Mouse (Mus musculus) Muller cell, postnatal 12 days (primary cell): Measurements from ENCODE around the gene Bcl2a1b.
"Not testable (repeated sequence)": the region's sequence is repeated elsewhere in the genome, so short reads cannot be mapped to it uniquely, and the experiment has no call there.

ENCODE experiments used
- DNase-seq: peaks from one replicate; pipeline ENCODE4 v3.0.0-alpha.2; 2015; ENCODE audit errors: inconsistent ontology term

Bcl2a1b gene

DNA sequence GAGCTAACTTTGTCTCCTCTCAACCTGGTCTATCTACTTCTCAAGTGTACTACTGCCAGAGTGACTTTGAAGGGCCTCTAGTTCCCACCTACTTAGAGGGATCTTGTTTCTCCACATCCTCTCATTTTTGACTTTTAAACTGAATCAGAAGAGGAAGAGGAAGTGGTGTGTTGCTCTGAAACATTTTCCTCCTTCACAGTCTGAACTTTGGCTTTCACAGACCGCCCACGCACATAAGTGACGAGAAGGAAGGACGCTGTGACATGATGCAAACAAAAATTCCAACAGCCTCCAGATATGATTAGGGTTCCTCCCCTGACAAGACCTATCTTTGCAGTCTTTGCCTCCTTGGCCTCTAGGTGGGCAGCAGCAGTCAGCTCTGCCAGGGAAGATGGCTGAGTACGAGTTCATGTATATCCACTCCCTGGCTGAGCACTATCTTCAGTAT, at the start of gene Bcl2a1b, which contains the start of gene Gm29094:
TSS of gene Bcl2a1b (plus strand) at position 241 of the 448 bp plus-strand sequence.
TSS of gene Gm29094 (plus strand) at position 411 of the 448 bp plus-strand sequence.
- not testable (repeated sequence) for DNase-seq

DNA sequence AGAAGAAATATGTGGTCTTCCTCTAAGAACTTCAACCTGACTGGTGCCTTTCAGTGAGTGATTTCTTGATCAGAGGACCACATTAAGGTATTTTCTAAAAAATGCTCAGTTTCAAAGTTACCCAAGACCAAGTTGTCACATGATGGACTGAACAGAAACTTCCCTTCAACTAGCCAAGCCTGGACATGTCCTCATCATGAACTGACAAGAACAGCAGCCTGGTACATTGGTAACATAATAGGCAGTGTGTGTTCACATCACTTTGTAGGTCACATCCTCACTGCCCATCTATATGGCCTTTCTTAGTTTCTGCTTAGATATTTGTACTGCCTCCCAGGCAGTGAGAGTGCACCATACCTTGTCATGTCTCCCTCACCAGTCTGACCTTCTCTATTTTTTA, 26.5 kb upstream of the Bcl2a1b start:
- not testable (repeated sequence) for DNase-seq

DNA sequence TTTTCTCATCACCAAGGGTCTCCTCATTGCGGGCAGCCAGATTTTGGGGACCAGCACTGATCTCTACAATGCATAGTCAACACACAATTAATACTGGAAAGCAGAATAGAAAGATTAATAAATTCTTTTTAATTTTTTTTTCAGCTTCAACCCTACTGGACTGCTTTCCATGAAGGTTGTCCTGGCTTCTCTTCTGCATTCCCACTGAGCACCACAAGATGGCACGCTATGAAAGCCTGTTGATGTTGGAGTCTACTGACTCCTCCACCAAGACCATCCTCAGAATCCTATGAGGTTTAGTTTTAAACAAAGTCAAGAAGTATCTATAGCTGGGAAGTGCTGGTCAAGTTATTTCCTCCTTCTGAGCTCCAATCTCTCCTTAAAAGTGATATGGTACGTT, 20.2 kb upstream of the Bcl2a1b start:
- DNase-seq = peak; percentile 1

- DNase-seq = not testable (repeated sequence)
These were observed 19.5 kb upstream of the Bcl2a1b start for GRCm38 (mm10) chr9:89179469-89179868.

- DNase-seq = not testable (repeated sequence)
These were observed 12.0 kb upstream of the Bcl2a1b start for GRCm38 (mm10) chr9:89187006-89187405.

GRCm38 (mm10) chr9:89195483-89195882, 3.5 kb upstream of the Bcl2a1b start:
- not testable (repeated sequence) for DNase-seq

GRCm38 (mm10) chr9:89197509-89197908, 1.5 kb upstream of the Bcl2a1b start:
- DNase-seq = not testable (repeated sequence)

DNA sequence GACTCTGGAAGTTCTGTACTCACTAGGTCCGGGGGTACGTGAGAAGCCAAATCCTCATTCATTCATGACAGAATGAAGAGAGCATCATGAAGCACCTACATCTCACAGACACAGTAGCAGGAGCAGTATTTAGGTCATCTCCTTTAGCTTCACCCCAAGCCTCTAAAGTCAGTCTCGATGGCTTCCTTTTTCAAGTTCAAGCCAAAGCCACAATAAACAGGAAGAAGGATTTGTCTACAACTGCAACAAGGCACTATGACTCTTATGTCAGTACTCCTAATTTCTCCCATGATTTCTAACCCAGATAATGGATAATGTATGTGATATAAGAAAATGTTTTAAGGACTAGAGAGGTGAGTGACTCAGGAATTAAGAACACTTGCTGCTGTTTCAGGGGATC, 660 bp upstream of the Bcl2a1b start:
- DNase-seq = not testable (repeated sequence)

- not testable (repeated sequence) for DNase-seq
These were observed 3.2 kb downstream of the Bcl2a1b start for GRCm38 (mm10) chr9:89202256-89202655.

DNA sequence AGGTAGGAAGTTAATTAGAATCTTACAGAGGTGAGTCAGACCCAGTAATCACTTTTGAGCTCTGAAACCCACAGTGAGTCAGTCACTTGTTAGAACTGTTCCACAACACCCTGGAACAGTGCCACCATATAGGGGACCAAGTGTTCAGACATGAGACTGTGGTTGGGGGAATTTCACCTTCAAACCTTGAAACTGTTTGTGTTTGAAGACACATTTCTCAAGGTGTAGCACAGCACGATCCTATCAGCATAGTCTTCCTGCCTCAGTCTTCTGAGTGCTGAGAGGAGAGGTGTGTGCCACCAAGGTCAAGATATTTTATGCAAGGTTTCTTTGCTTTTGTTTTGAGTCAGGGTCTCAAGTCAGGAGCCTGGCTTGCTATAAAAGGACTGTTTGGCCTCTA, 9.9 kb downstream of the Bcl2a1b start:
- DNase-seq = not testable (repeated sequence)

DNA sequence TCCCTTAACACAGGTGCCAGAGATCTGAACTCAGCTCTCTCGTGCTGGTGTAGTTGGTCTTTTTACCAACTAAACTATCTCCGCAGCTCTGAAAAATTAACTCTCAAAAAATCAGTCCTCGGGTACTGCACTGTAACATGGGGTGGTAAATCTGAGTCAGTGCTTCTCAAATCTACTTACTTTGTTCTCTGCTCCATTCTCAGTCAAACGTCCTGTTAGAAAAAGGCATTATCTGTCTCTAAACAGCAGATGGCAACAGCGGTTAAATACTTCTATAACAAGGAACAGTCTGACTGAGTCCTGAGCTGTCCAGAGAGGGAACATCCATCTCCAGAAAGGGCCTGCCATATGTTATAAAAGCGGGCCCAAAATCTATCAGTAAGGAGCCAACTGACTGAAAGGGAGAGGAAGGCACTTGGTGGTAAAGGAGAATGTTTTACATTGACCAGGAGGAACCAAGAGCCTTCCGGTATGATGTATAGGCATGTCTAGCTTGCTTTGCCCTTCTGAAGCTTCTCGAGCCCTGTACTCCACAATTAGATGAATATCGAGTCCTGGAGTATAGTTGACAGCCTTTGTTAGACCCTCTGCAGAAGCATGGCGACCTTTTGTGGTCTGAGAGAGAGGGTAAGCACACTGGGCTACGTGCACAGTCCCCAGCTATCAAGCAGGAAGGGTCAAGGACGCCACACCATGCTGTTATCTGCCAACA, 11.5 kb downstream of the Bcl2a1b start, which contains the start of gene Mthfs:
TSS of gene Mthfs (plus strand) at position 324 of the 712 bp plus-strand sequence.
- DNase-seq = not testable (repeated sequence)

- not testable (repeated sequence) for DNase-seq
These were observed 12.3 kb downstream of the Bcl2a1b start for GRCm38 (mm10) chr9:89211065-89211858.

DNA sequence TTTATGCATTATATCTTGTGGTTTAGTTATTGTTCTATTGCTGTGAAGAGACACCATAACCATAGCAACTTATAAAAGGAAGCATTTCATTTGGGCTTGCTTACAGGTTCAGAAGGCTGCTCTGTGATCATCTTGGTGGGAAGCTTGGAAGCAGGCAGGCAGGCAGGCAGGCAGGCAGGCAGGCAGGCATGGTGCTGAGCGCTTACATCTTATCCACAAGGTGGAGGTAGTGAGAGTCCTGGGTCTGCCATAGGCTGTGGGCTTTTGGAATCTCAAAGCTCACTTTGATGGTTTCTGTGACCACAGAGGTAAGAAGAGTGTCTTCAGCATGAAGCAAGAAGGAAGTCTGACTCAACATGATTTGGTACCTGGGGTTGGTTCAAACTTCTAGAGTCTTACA, 13.4 kb downstream of the Bcl2a1b start:
- DNase-seq = not testable (repeated sequence)

- not testable (repeated sequence) for DNase-seq
These were observed 19.2 kb downstream of the Bcl2a1b start for GRCm38 (mm10) chr9:89218174-89218573.

- not testable (repeated sequence) for DNase-seq
These were observed 20.7 kb downstream of the Bcl2a1b start for GRCm38 (mm10) chr9:89219668-89220067.

- DNase-seq = not testable (repeated sequence)
These were observed 21.8 kb downstream of the Bcl2a1b start for GRCm38 (mm10) chr9:89220704-89221287.

GRCm38 (mm10) chr9:89226071-89226470, 27.1 kb downstream of the Bcl2a1b start:
- no peak for DNase-seq

- no peak for DNase-seq
These were observed 29.1 kb downstream of the Bcl2a1b start for GRCm38 (mm10) chr9:89228122-89228521.

- not testable (repeated sequence) for DNase-seq
These were observed 32.0 kb downstream of the Bcl2a1b start for GRCm38 (mm10) chr9:89230897-89231497.

GRCm38 (mm10) chr9:89237131-89237530, 38.1 kb downstream of the Bcl2a1b start:
- DNase-seq = not testable (repeated sequence)

GRCm38 (mm10) chr9:89238976-89239505, 40.0 kb downstream of the Bcl2a1b start:
- DNase-seq = not testable (repeated sequence)
